Mouse (Mus musculus) embryonic facial prominence, embryonic 14.5 days (tissue): ENCODE results near the gene Cacna1i. TPM values are rescaled to one million over a fixed set of nuclear protein-coding genes. Genes with fewer than 3 reads are reported as not detected.

Experiments
- ATAC-seq: fragments of 200-750 bp; cut with Nextera tagmentation; 2 replicates; pipeline ENCODE4 v1.8.0; 2017; ENCODE audit warnings: low read depth, moderate number of reproducible peaks, moderate TSS enrichment
- DNase-seq: peaks from one replicate; pipeline ENCODE4 v3.0.0-alpha.2; 2015; ENCODE audit warnings: low spot score
- H3K27ac ChIP-seq: fragments of 300-500 bp; sonication (generic); replicated peaks from 2 replicates; pipeline ENCODE4 v1.5.1; 2014; ENCODE audit warnings: low read depth, mild to moderate bottlenecking, low read length, moderate library complexity
- H3K27me3 ChIP-seq: fragments of 300-500 bp; sonication (generic); replicated peaks from 2 replicates; pipeline ENCODE4 v1.6.1; 2014; ENCODE audit warnings: low read length; ENCODE audit not compliant: control insufficient read depth, insufficient read depth
- H3K36me3 ChIP-seq: fragments of 300-500 bp; sonication (generic); 2 replicates; pipeline ENCODE4 v1.6.1; 2014; ENCODE audit warnings: low read length, mixed read lengths; ENCODE audit not compliant: control insufficient read depth, insufficient read depth
- H3K4me1 ChIP-seq: fragments of 300-500 bp; sonication (generic); 2 replicates; pipeline ENCODE4 v1.6.1; 2014; ENCODE audit warnings: antibody characterized with exemption, low read length; ENCODE audit not compliant: control insufficient read depth, insufficient read depth
- H3K4me2 ChIP-seq: fragments of 300-500 bp; sonication (generic); 2 replicates; pipeline ENCODE4 v1.6.1; 2014; ENCODE audit warnings: low read depth, mild to moderate bottlenecking, low read length, moderate library complexity, mixed read lengths
- H3K4me3 ChIP-seq: fragments of 300-500 bp; sonication (generic); 2 replicates; pipeline ENCODE4 v1.5.1; 2014; ENCODE audit warnings: low read depth, mild to moderate bottlenecking, low read length
- H3K9ac ChIP-seq: fragments of 300-500 bp; sonication (generic); 2 replicates; pipeline ENCODE4 v1.6.1; 2014; ENCODE audit warnings: low read depth, mild to moderate bottlenecking, low read length, moderate library complexity, mixed read lengths
- H3K9me3 ChIP-seq: fragments of 300-500 bp; sonication (generic); 2 replicates; pipeline ENCODE4 v1.6.1; 2016; ENCODE audit warnings: low read length; ENCODE audit not compliant: control insufficient read depth
- WGBS: fragments of 180-500 bp; shearing (Covaris S2); extraction: QIAGEN DNeasy Blood & Tissue Kit; methylation state at CpG from one replicate; pipeline ENCODE4 v1.1.7; 2014; 5-methylcytosine and 5-hydroxymethylcytosine counted together
- polyA plus RNA-seq: library from polyadenylated mRNA; unstranded; fragments of >200 nt; fragmentation: Nextera tagmentation; extraction: Ambion mirVana; gene quantifications from 2 replicates; pipeline ENCODE4 v1.2.1, GENCODE M21; 2014

The Cacna1i gene
- polyA plus RNA-seq, 1 experiment from 2014 or later: 0.06 TPM

GRCm38 (mm10) chr15:80358798-80359197, 71.8 kb downstream of the Cacna1i start:
- H3K27me3 ChIP-seq: peaks cover 3% of the 10 kb centered on the region; the same call in 1 of the 2 replicates
- no peak overlapping the region for H3K4me3 ChIP-seq
- DNase-seq (no peak), ATAC-seq (no peak)
- H3K4me2 ChIP-seq: no peak overlapping the region
- no peaks in the 10 kb centered on the region for H3K9me3 ChIP-seq
- no peaks in the 10 kb centered on the region for H3K36me3 ChIP-seq
- no peaks in the 10 kb centered on the region for H3K4me1 ChIP-seq
- H3K27ac ChIP-seq: no peak overlapping the region
- no peak overlapping the region for H3K9ac ChIP-seq
- WGBS: 88% methylated on average over 16 of the region's 19 CpGs

GRCm38 (mm10) chr15:80361780-80362508, 74.9 kb downstream of the Cacna1i start:
- no peaks in the 10 kb centered on the region for H3K9me3 ChIP-seq
- WGBS: 87% methylated on average over 15 of the region's 15 CpGs
- DNase-seq (no peak), ATAC-seq (no peak)
- no peaks in the 10 kb centered on the region for H3K36me3 ChIP-seq
- H3K4me2 ChIP-seq: no peak overlapping the region
- H3K9ac ChIP-seq: no peak overlapping the region
- peaks cover 3% of the 10 kb centered on the region; the same call in 1 of the 2 replicates for H3K27me3 ChIP-seq
- no peak overlapping the region for H3K4me3 ChIP-seq
- H3K27ac ChIP-seq: no peak overlapping the region
- H3K4me1 ChIP-seq: no peaks in the 10 kb centered on the region

GRCm38 (mm10) chr15:80362509-80363172, 75.6 kb downstream of the Cacna1i start:
- Histone ChIP-seq H3K4me2 (no peak overlapping the region), H3K9me3 (no peaks in the 10 kb centered on the region), H3K9ac (no peak overlapping the region), H3K36me3 (no peaks in the 10 kb centered on the region), H3K4me3 (no peak overlapping the region), H3K27me3 (peaks cover 3% of the 10 kb centered on the region; the same call in 1 of the 2 replicates), H3K4me1 (no peaks in the 10 kb centered on the region), H3K27ac (no peak overlapping the region)
- ATAC-seq (no peak), DNase-seq (peak; percentile 50)
- WGBS: 67% methylated on average over 8 of the region's 8 CpGs

- H3K27ac ChIP-seq: no peak overlapping the region
- 66% methylated on average over 13 of the region's 13 CpGs for WGBS
- no peak for ATAC-seq
Measured at GRCm38 (mm10) chr15:80363821-80364715, 77.0 kb downstream of the Cacna1i start.

GRCm38 (mm10) chr15:80366899-80367298, 79.9 kb downstream of the Cacna1i start:
- H3K4me1 ChIP-seq: no peaks in the 10 kb centered on the region
- H3K36me3 ChIP-seq: no peaks in the 10 kb centered on the region
- whole genome bisulfite sequencing: 29% methylated on average over 16 of the region's 16 CpGs
- no peak overlapping the region for H3K4me2 ChIP-seq
- no peaks in the 10 kb centered on the region for H3K9me3 ChIP-seq
- no peak overlapping the region for H3K27ac ChIP-seq
- no peak overlapping the region for H3K9ac ChIP-seq
- H3K4me3 ChIP-seq: no peak overlapping the region
- peak; percentile 56; the same call in 1 of the 2 replicates for ATAC-seq
- H3K27me3 ChIP-seq: no peaks in the 10 kb centered on the region; the same call in 1 of the 2 replicates
- peak; percentile 78 for DNase-seq

More at GRCm38 (mm10) chr15:80363821-80364715, 77.0 kb downstream of the Cacna1i start:
- no peaks in the 10 kb centered on the region for H3K9me3 ChIP-seq
- no peaks in the 10 kb centered on the region for H3K36me3 ChIP-seq
- H3K4me1 ChIP-seq: no peaks in the 10 kb centered on the region
- no peaks in the 10 kb centered on the region; the same call in 1 of the 2 replicates for H3K27me3 ChIP-seq
- no peak overlapping the region for H3K9ac ChIP-seq
- no peak overlapping the region for H3K4me2 ChIP-seq
- H3K4me3 ChIP-seq: no peak overlapping the region
- no peak for DNase-seq

- DNase-seq: no peak
- Histone ChIP-seq H3K4me1 (no peaks in the 10 kb centered on the region), H3K4me2 (no peak overlapping the region), H3K36me3 (no peaks in the 10 kb centered on the region), H3K9ac (no peak overlapping the region), H3K27ac (no peak overlapping the region), H3K9me3 (no peaks in the 10 kb centered on the region), H3K4me3 (no peak overlapping the region), H3K27me3 (no peaks in the 10 kb centered on the region)
- WGBS: 70% methylated on average over 9 of the region's 9 CpGs
- no peak for ATAC-seq
Measured at GRCm38 (mm10) chr15:80373219-80373964, 86.4 kb downstream of the Cacna1i start.

- no peaks in the 10 kb centered on the region for H3K27me3 ChIP-seq
- DNase-seq: no peak
- no peaks in the 10 kb centered on the region for H3K4me1 ChIP-seq
- no peak overlapping the region for H3K9ac ChIP-seq
- no peak overlapping the region for H3K4me2 ChIP-seq
- H3K36me3 ChIP-seq: no peaks in the 10 kb centered on the region
- no peak overlapping the region for H3K4me3 ChIP-seq
- H3K27ac ChIP-seq: no peak overlapping the region
- H3K9me3 ChIP-seq: no peaks in the 10 kb centered on the region
- ATAC-seq: no peak
- 62% methylated on average over 5 of the region's 5 CpGs for WGBS
Measured at GRCm38 (mm10) chr15:80374854-80375253, 87.8 kb downstream of the Cacna1i start.

- Histone ChIP-seq H3K9ac (no peak overlapping the region), H3K27me3 (no peaks in the 10 kb centered on the region), H3K4me2 (no peak overlapping the region), H3K4me3 (no peak overlapping the region), H3K4me1 (no peaks in the 10 kb centered on the region), H3K9me3 (no peaks in the 10 kb centered on the region), H3K36me3 (no peaks in the 10 kb centered on the region), H3K27ac (no peak overlapping the region)
- ATAC-seq: no peak
- WGBS: 84% methylated on average over 2 of the region's 2 CpGs
- no peak for DNase-seq
Measured at GRCm38 (mm10) chr15:80387185-80387584, 100.1 kb downstream of the Cacna1i start.
